Mouse (Mus musculus): ENCODE measurements around the gene Klk15. TPM values are rescaled to one million over a fixed set of nuclear protein-coding genes. Genes with fewer than 3 reads are reported as not detected.

Gene Klk15
- not detected in 2 replicates for polyA plus RNA-seq (2015; fragmentation: Nextera tagmentation; extraction: Ambion mirVana)

- 88% methylated on average over 3 of the region's 3 CpGs for WGBS
- H3K9ac ChIP-seq (ENCODE audit: low read depth, low read length): no peak within 1 kb of the TSS
- no peak for ATAC-seq
- H3K4me3 ChIP-seq (ENCODE audit: low read depth, low read length): no peak within 1 kb of the TSS
- no peaks in the 10 kb centered on the region for H3K27me3 ChIP-seq (ENCODE audit: control insufficient read depth, insufficient read depth, low read depth, low read length)
- no peak within 1 kb of the TSS for H3K4me2 ChIP-seq (ENCODE audit: low read length)
- H3K9me3 ChIP-seq (replicated peaks; ENCODE audit: control insufficient read depth, low read length, poor library complexity, severe bottlenecking): no peaks in the 10 kb centered on the region
- H3K36me3 ChIP-seq (ENCODE audit: control insufficient read depth, insufficient read depth, low read length): no peaks in the 10 kb centered on the region
- no peak within 1 kb of the TSS for H3K27ac ChIP-seq (ENCODE audit: low read length)
- no peaks in the 10 kb centered on the region for H3K4me1 ChIP-seq (ENCODE audit: control insufficient read depth, insufficient read depth, low read length)
Measured at GRCm38 (mm10) chr7:43933440-43933839, at the start of gene Klk15. Gene Klk15, plus strand, starts transcription at chr7:43933740.

GRCm38 (mm10) chr7:43891365-43891764, 42.2 kb upstream of the Klk15 start:
- Histone ChIP-seq H3K4me2 (ENCODE audit: low read length) (no peak overlapping the region), H3K36me3 (ENCODE audit: control insufficient read depth, insufficient read depth, low read length) (no peaks in the 10 kb centered on the region), H3K9ac (ENCODE audit: low read depth, low read length) (no peak overlapping the region), H3K4me3 (ENCODE audit: low read depth, low read length) (no peak overlapping the region), H3K9me3 (replicated peaks; ENCODE audit: control insufficient read depth, low read length, poor library complexity, severe bottlenecking) (no peaks in the 10 kb centered on the region), H3K27me3 (ENCODE audit: control insufficient read depth, insufficient read depth, low read depth, low read length) (no peaks in the 10 kb centered on the region), H3K4me1 (ENCODE audit: control insufficient read depth, insufficient read depth, low read length) (no peaks in the 10 kb centered on the region), H3K27ac (ENCODE audit: low read length) (no peak overlapping the region)
- WGBS: 63% methylated on average over 5 of the region's 5 CpGs
- ATAC-seq: no peak

- Histone ChIP-seq H3K9me3 (replicated peaks; ENCODE audit: control insufficient read depth, low read length, poor library complexity, severe bottlenecking) (no peaks in the 10 kb centered on the region), H3K27me3 (ENCODE audit: control insufficient read depth, insufficient read depth, low read depth, low read length) (no peaks in the 10 kb centered on the region), H3K9ac (ENCODE audit: low read depth, low read length) (no peak overlapping the region), H3K4me1 (ENCODE audit: control insufficient read depth, insufficient read depth, low read length) (no peaks in the 10 kb centered on the region), H3K4me2 (ENCODE audit: low read length) (no peak overlapping the region), H3K4me3 (ENCODE audit: low read depth, low read length) (no peak overlapping the region), H3K27ac (ENCODE audit: low read length) (no peak overlapping the region), H3K36me3 (ENCODE audit: control insufficient read depth, insufficient read depth, low read length) (no peaks in the 10 kb centered on the region)
- no peak for ATAC-seq
- WGBS: 65% methylated on average over 3 of the region's 3 CpGs
Measured at GRCm38 (mm10) chr7:43891788-43892187, 41.8 kb upstream of the Klk15 start.

GRCm38 (mm10) chr7:43894836-43895235, 38.7 kb upstream of the Klk15 start:
- Histone ChIP-seq H3K4me1 (ENCODE audit: control insufficient read depth, insufficient read depth, low read length) (no peaks in the 10 kb centered on the region), H3K4me2 (ENCODE audit: low read length) (no peak overlapping the region)
- peak; percentile 97 for ATAC-seq

GRCm38 (mm10) chr7:43914821-43915220, 18.7 kb upstream of the Klk15 start:
- 74% methylated on average over 9 of the region's 9 CpGs for WGBS

More at GRCm38 (mm10) chr7:43894836-43895235, 38.7 kb upstream of the Klk15 start:
- no peaks in the 10 kb centered on the region for H3K27me3 ChIP-seq (ENCODE audit: control insufficient read depth, insufficient read depth, low read depth, low read length)
- no peak overlapping the region for H3K4me3 ChIP-seq (ENCODE audit: low read depth, low read length)
- no peaks in the 10 kb centered on the region for H3K36me3 ChIP-seq (ENCODE audit: control insufficient read depth, insufficient read depth, low read length)
- no peaks in the 10 kb centered on the region for H3K9me3 ChIP-seq (replicated peaks; ENCODE audit: control insufficient read depth, low read length, poor library complexity, severe bottlenecking)
- WGBS: 19% methylated on average over 1 of the region's 1 CpGs
- no peak overlapping the region for H3K27ac ChIP-seq (ENCODE audit: low read length)
- no peak overlapping the region for H3K9ac ChIP-seq (ENCODE audit: low read depth, low read length)

GRCm38 (mm10) chr7:43918426-43918825, 15.1 kb upstream of the Klk15 start:
- ATAC-seq: no peak
- Histone ChIP-seq H3K27ac (ENCODE audit: low read length) (no peak overlapping the region), H3K27me3 (ENCODE audit: control insufficient read depth, insufficient read depth, low read depth, low read length) (no peaks in the 10 kb centered on the region), H3K36me3 (ENCODE audit: control insufficient read depth, insufficient read depth, low read length) (no peaks in the 10 kb centered on the region), H3K4me1 (ENCODE audit: control insufficient read depth, insufficient read depth, low read length) (no peaks in the 10 kb centered on the region), H3K9me3 (replicated peaks; ENCODE audit: control insufficient read depth, low read length, poor library complexity, severe bottlenecking) (no peaks in the 10 kb centered on the region), H3K9ac (ENCODE audit: low read depth, low read length) (no peak overlapping the region), H3K4me2 (ENCODE audit: low read length) (no peak overlapping the region), H3K4me3 (ENCODE audit: low read depth, low read length) (no peak overlapping the region)
- WGBS: 92% methylated on average over 13 of the region's 13 CpGs

More at GRCm38 (mm10) chr7:43914821-43915220, 18.7 kb upstream of the Klk15 start:
- no peaks in the 10 kb centered on the region for H3K4me1 ChIP-seq (ENCODE audit: control insufficient read depth, insufficient read depth, low read length)
- no peak overlapping the region for H3K4me2 ChIP-seq (ENCODE audit: low read length)
- no peak overlapping the region for H3K4me3 ChIP-seq (ENCODE audit: low read depth, low read length)
- no peaks in the 10 kb centered on the region for H3K36me3 ChIP-seq (ENCODE audit: control insufficient read depth, insufficient read depth, low read length)
- H3K9ac ChIP-seq (ENCODE audit: low read depth, low read length): no peak overlapping the region
- no peak for ATAC-seq
- H3K9me3 ChIP-seq (replicated peaks; ENCODE audit: control insufficient read depth, low read length, poor library complexity, severe bottlenecking): no peaks in the 10 kb centered on the region
- no peak overlapping the region for H3K27ac ChIP-seq (ENCODE audit: low read length)
- H3K27me3 ChIP-seq (ENCODE audit: control insufficient read depth, insufficient read depth, low read depth, low read length): no peaks in the 10 kb centered on the region

- Histone ChIP-seq H3K4me1 (ENCODE audit: control insufficient read depth, insufficient read depth, low read length) (no peaks in the 10 kb centered on the region), H3K4me2 (ENCODE audit: low read length) (no peak overlapping the region), H3K9ac (ENCODE audit: low read depth, low read length) (no peak overlapping the region), H3K27me3 (ENCODE audit: control insufficient read depth, insufficient read depth, low read depth, low read length) (no peaks in the 10 kb centered on the region), H3K27ac (ENCODE audit: low read length) (no peak overlapping the region), H3K4me3 (ENCODE audit: low read depth, low read length) (no peak overlapping the region), H3K36me3 (ENCODE audit: control insufficient read depth, insufficient read depth, low read length) (no peaks in the 10 kb centered on the region), H3K9me3 (replicated peaks; ENCODE audit: control insufficient read depth, low read length, poor library complexity, severe bottlenecking) (no peaks in the 10 kb centered on the region)
- 79% methylated on average over 8 of the region's 8 CpGs for WGBS
- ATAC-seq: no peak
Measured at GRCm38 (mm10) chr7:43918871-43919270, 14.7 kb upstream of the Klk15 start.

- H3K27me3 ChIP-seq (ENCODE audit: control insufficient read depth, insufficient read depth, low read depth, low read length): no peaks in the 10 kb centered on the region
- WGBS: 36% methylated on average over 14 of the region's 14 CpGs
- H3K9ac ChIP-seq (ENCODE audit: low read depth, low read length): no peak overlapping the region
- no peaks in the 10 kb centered on the region for H3K4me1 ChIP-seq (ENCODE audit: control insufficient read depth, insufficient read depth, low read length)
- no peaks in the 10 kb centered on the region for H3K9me3 ChIP-seq (replicated peaks; ENCODE audit: control insufficient read depth, low read length, poor library complexity, severe bottlenecking)
- no peaks in the 10 kb centered on the region for H3K36me3 ChIP-seq (ENCODE audit: control insufficient read depth, insufficient read depth, low read length)
- H3K4me3 ChIP-seq (ENCODE audit: low read depth, low read length): no peak overlapping the region
- H3K27ac ChIP-seq (ENCODE audit: low read length): no peak overlapping the region
- peak; percentile 95 for ATAC-seq
- H3K4me2 ChIP-seq (ENCODE audit: low read length): no peak overlapping the region
Measured at GRCm38 (mm10) chr7:43919559-43920451, 13.7 kb upstream of the Klk15 start.

- no peak overlapping the region for H3K27ac ChIP-seq (ENCODE audit: low read length)
- no peak overlapping the region for H3K4me3 ChIP-seq (ENCODE audit: low read depth, low read length)
- no peak overlapping the region for H3K9ac ChIP-seq (ENCODE audit: low read depth, low read length)
- 91% methylated on average over 3 of the region's 3 CpGs for WGBS
- no peak overlapping the region for H3K4me2 ChIP-seq (ENCODE audit: low read length)
- peak; percentile 30; the same call in 1 of the 2 replicates for ATAC-seq
- no peaks in the 10 kb centered on the region for H3K9me3 ChIP-seq (replicated peaks; ENCODE audit: control insufficient read depth, low read length, poor library complexity, severe bottlenecking)
- no peaks in the 10 kb centered on the region for H3K4me1 ChIP-seq (ENCODE audit: control insufficient read depth, insufficient read depth, low read length)
- H3K27me3 ChIP-seq (ENCODE audit: control insufficient read depth, insufficient read depth, low read depth, low read length): no peaks in the 10 kb centered on the region
- H3K36me3 ChIP-seq (ENCODE audit: control insufficient read depth, insufficient read depth, low read length): no peaks in the 10 kb centered on the region
Measured at GRCm38 (mm10) chr7:43920582-43920981, 13.0 kb upstream of the Klk15 start.
